Mouse (Mus musculus) heart, embryonic 12.5 days (tissue): Measurements from ENCODE around the gene Olfr551. TPM values are rescaled to one million over a fixed set of nuclear protein-coding genes. Genes with fewer than 3 reads are reported as not detected.
"Not testable (repeated sequence)": the region's sequence is repeated elsewhere in the genome, so short reads cannot be mapped to it uniquely, and the experiment has no call there.

Experiments
- ATAC-seq: fragments of 200-750 bp; cut with Nextera tagmentation; 2 replicates; pipeline ENCODE4 v1.8.0; 2017; ENCODE audit warnings: moderate TSS enrichment, moderate library complexity; ENCODE audit not compliant: insufficient number of reproducible peaks, low FRiP score
- H3K27ac ChIP-seq: fragments of 300-500 bp; sonication (generic); 2 replicates; pipeline ENCODE4 v1.5.1; 2016; ENCODE audit warnings: mild to moderate bottlenecking, moderate library complexity; ENCODE audit not compliant: poor library complexity, severe bottlenecking
- H3K27me3 ChIP-seq: fragments of 300-500 bp; sonication (generic); replicated peaks from 2 replicates; pipeline ENCODE4 v1.6.1; 2016; ENCODE audit warnings: mild to moderate bottlenecking, moderate library complexity
- H3K36me3 ChIP-seq: fragments of 300-500 bp; sonication (generic); 2 replicates; pipeline ENCODE4 v1.6.1; 2016; ENCODE audit warnings: mild to moderate bottlenecking, moderate library complexity
- H3K4me1 ChIP-seq: fragments of 300-500 bp; sonication (generic); replicated peaks from 2 replicates; pipeline ENCODE4 v1.6.1; 2016; ENCODE audit warnings: mild to moderate bottlenecking
- H3K4me2 ChIP-seq: fragments of 300-500 bp; sonication (generic); 2 replicates; pipeline ENCODE4 v1.6.1; 2016; ENCODE audit warnings: mild to moderate bottlenecking, moderate library complexity
- H3K4me3 ChIP-seq: fragments of 300-500 bp; sonication (generic); 2 replicates; pipeline ENCODE4 v1.5.1; 2016; ENCODE audit warnings: mild to moderate bottlenecking
- H3K9ac ChIP-seq: fragments of 300-500 bp; sonication (generic); 2 replicates; pipeline ENCODE4 v1.6.1; 2016; ENCODE audit warnings: mild to moderate bottlenecking, moderate library complexity
- H3K9me3 ChIP-seq: fragments of 300-500 bp; sonication (generic); replicated peaks from 2 replicates; pipeline ENCODE4 v1.6.1; 2016; ENCODE audit warnings: mild to moderate bottlenecking, moderate library complexity
- WGBS: fragments of 180-500 bp; shearing (Covaris S2); methylation state at CpG from one replicate; pipeline ENCODE4 v1.1.7; 2016; 5-methylcytosine and 5-hydroxymethylcytosine counted together
- polyA plus RNA-seq: library from polyadenylated mRNA; unstranded; fragments of >200 nt; fragmentation: Nextera tagmentation; extraction: Ambion mirVana; gene quantifications from 2 replicates; pipeline ENCODE4 v1.2.1, GENCODE M21; 2016

Olfr551 gene
- not detected in 2 replicates for polyA plus RNA-seq

DNA sequence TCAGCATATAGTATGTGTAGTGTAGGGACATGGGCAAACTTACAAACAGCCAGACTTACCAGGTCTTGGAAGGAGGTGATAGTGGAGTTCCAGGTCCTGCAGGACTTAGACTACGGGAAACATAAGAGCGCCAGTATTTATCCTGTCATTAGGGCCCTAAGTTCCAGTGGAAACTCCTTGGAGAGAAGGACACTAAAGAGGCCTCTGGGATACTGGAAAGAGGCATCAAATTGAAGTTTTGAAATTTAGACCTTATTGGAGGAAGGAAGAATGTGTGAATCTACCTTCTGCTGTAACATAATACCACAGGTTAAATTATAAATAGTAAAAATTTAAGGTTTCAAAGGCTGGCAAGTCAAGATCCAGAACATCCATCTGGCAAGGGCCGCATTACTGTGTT, at the start of gene Olfr551:
TSS of gene Olfr551 (minus strand) at position 101 of the 400 bp plus-strand sequence.
- Histone ChIP-seq H3K27me3 (no peaks in the 10 kb centered on the region), H3K9me3 (no peaks in the 10 kb centered on the region), H3K36me3 (no peaks in the 10 kb centered on the region), H3K9ac (no peak within 1 kb of the TSS), H3K27ac (no peak within 1 kb of the TSS), H3K4me2 (no peak within 1 kb of the TSS), H3K4me1 (no peaks in the 10 kb centered on the region), H3K4me3 (no peak within 1 kb of the TSS)
- no peak for ATAC-seq
- 87% methylated on average over 3 of the region's 3 CpGs for WGBS

GRCm38 (mm10) chr7:102638132-102638531, 46.4 kb upstream of the Olfr551 start, which contains the start of gene Olfr554:
Gene Olfr554, plus strand, starts transcription at chr7:102638432.
- Histone ChIP-seq H3K36me3 (no peaks in the 10 kb centered on the region), H3K9me3 (no peaks in the 10 kb centered on the region), H3K4me1 (no peaks in the 10 kb centered on the region), H3K4me2 (no peak within 1 kb of the TSS), H3K27me3 (no peaks in the 10 kb centered on the region), H3K27ac (no peak within 1 kb of the TSS), H3K9ac (no peak within 1 kb of the TSS), H3K4me3 (no peak within 1 kb of the TSS)
- ATAC-seq, result no peak
- WGBS, result 70% methylated on average over 1 of the region's 1 CpGs

- no peaks in the 10 kb centered on the region for H3K36me3 ChIP-seq
- no peak for ATAC-seq
- H3K9ac ChIP-seq, result no peak overlapping the region
- WGBS, result 34% methylated on average over 3 of the region's 3 CpGs
- no peaks in the 10 kb centered on the region for H3K27me3 ChIP-seq
- no peak overlapping the region for H3K27ac ChIP-seq
- H3K9me3 ChIP-seq, result no peaks in the 10 kb centered on the region
- no peak overlapping the region for H3K4me2 ChIP-seq
- no peaks in the 10 kb centered on the region for H3K4me1 ChIP-seq
- no peak overlapping the region for H3K4me3 ChIP-seq
Observed at GRCm38 (mm10) chr7:102636665-102637064, 45.0 kb upstream of the Olfr551 start.

DNA sequence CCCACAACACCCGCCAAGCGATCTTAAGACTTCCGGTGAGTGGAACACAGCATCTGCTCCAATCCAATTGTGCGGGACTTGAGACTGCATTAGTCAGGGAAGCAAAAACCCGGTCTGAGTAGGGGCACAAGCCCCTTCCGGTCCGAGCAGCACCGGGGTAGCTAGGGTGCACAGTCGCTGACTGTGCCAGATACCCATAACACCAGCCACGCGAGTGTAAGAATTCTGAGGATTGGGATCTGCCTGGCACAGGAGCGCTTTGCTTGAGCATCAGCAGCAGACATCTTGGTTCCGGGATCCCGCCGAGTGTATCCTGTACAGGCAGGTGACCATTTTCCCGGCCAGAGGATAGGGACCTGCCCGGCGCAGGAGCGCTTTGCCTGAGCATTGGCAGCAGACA, 28.7 kb upstream of the Olfr551 start:
- 85% methylated on average over 19 of the region's 19 CpGs for WGBS
- H3K4me2 ChIP-seq, H3K9ac ChIP-seq, H3K4me3 ChIP-seq, H3K27ac ChIP-seq, H3K9me3 ChIP-seq, H3K36me3 ChIP-seq, ATAC-seq, H3K4me1 ChIP-seq, H3K27me3 ChIP-seq: not testable (repeated sequence)

DNA sequence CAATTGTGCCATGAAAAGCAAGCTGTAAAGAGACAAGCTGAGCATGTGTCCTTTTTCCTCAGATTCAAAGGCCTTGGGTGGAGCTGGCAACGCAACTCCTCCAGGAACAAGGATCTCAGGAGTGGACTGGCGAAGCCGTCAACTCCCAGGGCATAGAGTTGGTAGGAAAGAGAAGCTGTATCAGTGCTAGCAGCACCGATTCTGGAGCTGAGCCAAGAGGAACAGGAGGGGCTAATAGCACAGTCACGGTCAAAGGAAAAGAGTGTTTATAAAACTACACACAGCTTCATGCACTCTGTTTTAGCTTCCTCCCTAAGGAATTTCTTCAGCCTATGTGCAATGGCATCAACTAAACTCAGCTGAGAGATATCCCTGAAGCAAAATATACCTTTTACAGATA, 27.9 kb upstream of the Olfr551 start:
- Histone ChIP-seq H3K4me1 (no peaks in the 10 kb centered on the region), H3K4me2 (no peak overlapping the region), H3K9ac (no peak overlapping the region), H3K27me3 (no peaks in the 10 kb centered on the region), H3K9me3 (no peaks in the 10 kb centered on the region), H3K27ac (no peak overlapping the region), H3K36me3 (no peaks in the 10 kb centered on the region), H3K4me3 (no peak overlapping the region)
- no peak for ATAC-seq
- WGBS, result 46% methylated on average over 5 of the region's 5 CpGs

- H3K4me3 ChIP-seq, result no peak within 1 kb of the TSS
- H3K36me3 ChIP-seq, result no peaks in the 10 kb centered on the region
- H3K9me3 ChIP-seq, result no peaks in the 10 kb centered on the region
- no peaks in the 10 kb centered on the region for H3K4me1 ChIP-seq
- H3K9ac ChIP-seq, result no peak within 1 kb of the TSS
- H3K27me3 ChIP-seq, result no peaks in the 10 kb centered on the region
- no peak within 1 kb of the TSS for H3K27ac ChIP-seq
- no peak for ATAC-seq
- no peak within 1 kb of the TSS for H3K4me2 ChIP-seq
Observed at GRCm38 (mm10) chr7:102618118-102618517, 26.4 kb upstream of the Olfr551 start, which contains the start of gene Olfr553. Gene Olfr553, minus strand, starts transcription at chr7:102618218.

GRCm38 (mm10) chr7:102597378-102598031, 5.8 kb upstream of the Olfr551 start, which contains the start of gene Olfr552:
Gene Olfr552, plus strand, starts transcription at chr7:102597770.
- no peak within 1 kb of the TSS for H3K27ac ChIP-seq
- no peak within 1 kb of the TSS for H3K4me3 ChIP-seq
- H3K4me1 ChIP-seq, result no peaks in the 10 kb centered on the region
- ATAC-seq, result no peak
- H3K36me3 ChIP-seq, result no peaks in the 10 kb centered on the region
- H3K27me3 ChIP-seq, result no peaks in the 10 kb centered on the region
- no peak within 1 kb of the TSS for H3K9ac ChIP-seq
- WGBS, result 52% methylated on average over 1 of the region's 1 CpGs
- H3K9me3 ChIP-seq, result no peaks in the 10 kb centered on the region
- no peak within 1 kb of the TSS for H3K4me2 ChIP-seq

- Histone ChIP-seq H3K4me2 (no peak overlapping the region), H3K36me3 (no peaks in the 10 kb centered on the region), H3K9me3 (no peaks in the 10 kb centered on the region), H3K27ac (no peak overlapping the region), H3K9ac (no peak overlapping the region), H3K4me1 (no peaks in the 10 kb centered on the region), H3K4me3 (no peak overlapping the region), H3K27me3 (no peaks in the 10 kb centered on the region)
- WGBS, result 61% methylated on average over 6 of the region's 6 CpGs
- no peak for ATAC-seq
Observed at GRCm38 (mm10) chr7:102575998-102576397, 15.7 kb downstream of the Olfr551 start.

DNA sequence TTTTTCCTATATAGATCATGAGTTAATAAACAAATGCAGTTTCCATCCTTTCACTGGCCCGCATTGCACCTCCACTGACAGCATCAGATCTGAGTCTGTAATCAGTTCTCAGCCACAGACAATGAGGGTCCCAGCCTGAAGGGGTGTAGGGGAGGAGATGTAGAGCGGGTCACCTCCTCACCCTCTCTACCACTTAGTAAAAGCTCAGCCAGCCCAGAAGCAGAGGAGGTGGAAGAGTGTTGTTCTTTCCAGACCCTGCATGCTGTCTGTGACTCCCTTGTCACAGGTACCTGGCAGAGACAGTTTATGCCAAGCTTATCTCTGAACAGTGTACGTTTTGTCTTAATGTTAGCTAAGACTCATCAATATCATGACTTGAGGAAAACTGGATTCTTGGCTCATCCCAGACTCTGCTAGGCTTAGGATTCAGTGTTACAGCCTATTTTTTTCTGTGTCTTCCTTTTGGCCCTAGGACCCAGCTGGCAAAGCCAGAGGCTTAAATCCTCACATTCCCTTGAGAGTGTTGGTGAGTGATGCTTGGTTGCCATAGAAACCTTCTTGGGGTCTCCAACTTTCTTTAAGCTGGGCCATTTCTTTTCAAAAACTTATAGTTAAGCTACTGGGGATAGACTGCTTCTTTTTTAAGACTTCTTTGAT, 18.4 kb downstream of the Olfr551 start:
- no peak for ATAC-seq
- H3K27me3 ChIP-seq, result no peaks in the 10 kb centered on the region
- H3K4me1 ChIP-seq, result no peaks in the 10 kb centered on the region
- H3K4me2 ChIP-seq, result no peak overlapping the region
- WGBS, result 61% methylated on average over 3 of the region's 3 CpGs
- H3K36me3 ChIP-seq, result no peaks in the 10 kb centered on the region
- H3K27ac ChIP-seq, result no peak overlapping the region
- H3K9ac ChIP-seq, result no peak overlapping the region
- no peak overlapping the region for H3K4me3 ChIP-seq
- H3K9me3 ChIP-seq, result no peaks in the 10 kb centered on the region

- Histone ChIP-seq H3K36me3 (no peaks in the 10 kb centered on the region), H3K4me1 (no peaks in the 10 kb centered on the region), H3K27ac (no peak within 1 kb of the TSS), H3K9ac (no peak within 1 kb of the TSS), H3K27me3 (no peaks in the 10 kb centered on the region), H3K4me2 (no peak within 1 kb of the TSS), H3K9me3 (no peaks in the 10 kb centered on the region), H3K4me3 (no peak within 1 kb of the TSS)
- no peak for ATAC-seq
- 87% methylated on average over 8 of the region's 8 CpGs for WGBS
Observed at GRCm38 (mm10) chr7:102571142-102571541, 20.5 kb downstream of the Olfr551 start, which contains the start of gene Olfr550. Gene Olfr550, plus strand, starts transcription at chr7:102571442.

GRCm38 (mm10) chr7:102566219-102566618, 25.5 kb downstream of the Olfr551 start:
- Histone ChIP-seq H3K27me3 (no peaks in the 10 kb centered on the region), H3K27ac (no peak overlapping the region), H3K36me3 (peaks cover 3% of the 10 kb centered on the region), H3K4me1 (peaks cover 7% of the 10 kb centered on the region), H3K9ac (no peak overlapping the region), H3K4me3 (no peak overlapping the region), H3K4me2 (no peak overlapping the region), H3K9me3 (no peaks in the 10 kb centered on the region)
- no peak for ATAC-seq
- 84% methylated on average over 4 of the region's 4 CpGs for WGBS
